Mouse (Mus musculus): ENCODE results near the gene Lag3. TPM values are rescaled to one million over a fixed set of nuclear protein-coding genes. Genes with fewer than 3 reads are reported as not detected.

Lag3 gene
- polyA plus RNA-seq, 1 experiment from 2014 or later, result 0.64 TPM

DNA sequence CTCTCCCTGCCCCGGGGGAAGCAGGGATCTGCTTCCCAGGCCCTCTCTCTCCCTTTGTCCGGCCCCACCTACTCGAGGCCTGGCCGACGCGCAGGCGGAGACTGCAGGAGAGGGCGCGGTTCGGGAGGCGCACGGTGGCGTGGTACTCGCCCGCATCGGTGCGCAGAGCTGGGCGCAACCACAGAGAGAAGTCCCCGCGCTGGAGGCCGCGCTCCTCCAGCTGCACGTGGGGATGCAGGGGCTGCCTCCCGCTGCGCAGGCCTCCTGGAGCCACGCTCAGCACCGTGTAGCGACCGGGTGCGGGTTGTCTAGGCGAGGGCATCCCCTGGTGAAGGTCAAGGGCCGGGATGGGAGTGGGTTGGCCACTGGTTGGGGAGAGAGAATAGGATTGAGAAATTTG lies 1.5 kb downstream of the Lag3 start:
- peaks cover 45% of the 10 kb centered on the region for H3K27me3 ChIP-seq (replicated peaks; ENCODE audit: control insufficient read depth, insufficient read depth, low read length)
- no peak for DNase-seq (ENCODE audit: low spot score)

DNA sequence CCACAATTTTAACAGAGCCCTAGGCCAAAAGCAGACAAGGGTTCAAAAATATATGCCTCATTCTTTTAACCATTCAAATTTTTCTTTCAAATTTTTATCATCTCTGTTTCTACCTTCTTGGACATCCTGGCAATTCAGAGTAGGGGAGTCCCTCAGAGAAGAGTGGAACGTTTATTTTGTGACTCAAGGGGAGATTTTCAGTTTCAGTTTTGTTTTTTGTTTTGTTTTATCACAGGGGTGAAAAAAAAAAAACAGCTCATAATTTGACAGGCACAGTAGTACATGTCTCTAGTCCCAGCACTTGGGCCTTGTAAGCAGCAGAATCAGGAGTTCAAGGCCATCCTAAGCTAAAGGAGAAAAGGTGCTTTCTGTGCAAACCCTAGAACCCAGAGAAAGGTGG lies 3.7 kb downstream of the Lag3 start:
- Histone ChIP-seq H3K4me3 (ENCODE audit: low read depth, low read length) (no peak overlapping the region), H3K4me2 (no peak overlapping the region), H3K36me3 (ENCODE audit: control insufficient read depth, insufficient read depth, low read length) (no peaks in the 10 kb centered on the region), H3K27ac (ENCODE audit: low read depth, low read length) (no peak overlapping the region), H3K9me3 (ENCODE audit: control insufficient read depth, low read length) (no peaks in the 10 kb centered on the region), H3K9ac (ENCODE audit: low read depth, low read length) (no peak overlapping the region), H3K4me1 (replicated peaks; ENCODE audit: control insufficient read depth, insufficient read depth, low read length) (peaks cover 12% of the 10 kb centered on the region; the same call in 1 of the 2 replicates), H3K27me3 (replicated peaks; ENCODE audit: control insufficient read depth, insufficient read depth, low read length) (peaks cover 37% of the 10 kb centered on the region)
- ATAC-seq (replicated peaks; ENCODE audit: low FRiP score) (no peak), DNase-seq (ENCODE audit: low spot score) (no peak)
- 72% methylated on average over 1 of the region's 1 CpGs for WGBS

More for the DNA sequence above, 1.5 kb downstream of the Lag3 start:
- peaks cover 12% of the 10 kb centered on the region for H3K4me1 ChIP-seq (replicated peaks; ENCODE audit: control insufficient read depth, insufficient read depth, low read length)
- H3K4me3 ChIP-seq (ENCODE audit: low read depth, low read length), result 0 out of 2 replicates have a peak overlapping the region, but pooled peaks have one; percentile 22
- peaks cover 2% of the 10 kb centered on the region; the same call in 1 of the 2 replicates for H3K36me3 ChIP-seq (ENCODE audit: control insufficient read depth, insufficient read depth, low read length)
- WGBS, result 6% methylated on average over 32 of the region's 32 CpGs
- H3K27ac ChIP-seq (ENCODE audit: low read depth, low read length), result no peak overlapping the region
- H3K9me3 ChIP-seq (ENCODE audit: control insufficient read depth, low read length), result no peaks in the 10 kb centered on the region
- ATAC-seq (replicated peaks; ENCODE audit: low FRiP score), result no peak
- H3K9ac ChIP-seq (ENCODE audit: low read depth, low read length), result no peak overlapping the region
- peak overlapping the region; percentile 54 for H3K4me2 ChIP-seq

DNA sequence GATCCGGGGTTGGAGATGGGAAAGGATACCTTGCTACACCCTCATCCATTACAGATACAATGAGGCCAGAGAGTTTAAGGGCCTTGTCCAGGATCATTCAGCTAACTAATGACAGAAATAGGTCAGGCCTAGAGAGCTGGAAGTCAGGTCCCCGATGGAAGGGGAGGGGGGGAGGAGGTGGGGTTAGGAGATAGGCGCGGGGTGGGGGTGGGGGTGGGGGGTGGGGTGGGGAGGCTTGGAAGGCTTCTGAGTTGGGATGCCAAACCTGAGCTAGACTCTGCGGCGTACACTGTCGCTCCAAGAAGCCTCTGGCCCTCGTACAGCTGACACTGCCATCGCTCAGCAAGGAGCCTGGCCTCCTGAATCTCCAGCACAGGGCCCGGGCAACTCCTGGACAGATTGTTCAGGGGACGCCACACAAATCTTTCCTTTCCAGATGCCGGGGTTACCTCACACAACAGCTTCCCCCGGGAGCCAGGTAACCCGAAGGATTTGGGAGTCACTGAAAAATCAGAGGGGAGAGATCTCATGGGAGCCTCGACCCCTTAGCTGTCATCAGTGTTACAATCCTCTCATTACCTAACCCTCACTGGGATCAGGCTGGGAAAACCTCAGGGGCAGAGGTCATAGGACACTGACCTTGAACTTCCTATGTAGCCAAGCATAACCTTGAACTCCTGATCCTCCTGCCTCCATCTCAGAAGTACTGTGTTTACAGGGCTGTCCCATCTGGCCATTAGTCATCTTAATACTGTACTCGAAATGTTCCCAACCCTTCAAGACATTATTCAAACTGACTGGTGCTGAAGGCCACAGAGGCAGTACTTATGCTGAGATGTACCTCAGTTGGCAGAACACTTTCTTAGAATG lies 6.3 kb downstream of the Lag3 start:
- WGBS, result 53% methylated on average over 13 of the region's 16 CpGs
- DNase-seq (ENCODE audit: low spot score) (no peak), ATAC-seq (replicated peaks; ENCODE audit: low FRiP score) (no peak)
- peak overlapping the region; percentile 78; the same call in 1 of the 2 replicates for H3K9ac ChIP-seq (ENCODE audit: low read depth, low read length)
- H3K36me3 ChIP-seq (ENCODE audit: control insufficient read depth, insufficient read depth, low read length), result no peaks in the 10 kb centered on the region
- H3K9me3 ChIP-seq (ENCODE audit: control insufficient read depth, low read length), result no peaks in the 10 kb centered on the region
- H3K27ac ChIP-seq (ENCODE audit: low read depth, low read length), result peak overlapping the region; percentile 86; the same call in 1 of the 2 replicates
- H3K4me3 ChIP-seq (ENCODE audit: low read depth, low read length), result no peak overlapping the region
- H3K4me2 ChIP-seq, result peak overlapping the region; percentile 98
- peaks cover 10% of the 10 kb centered on the region; the same call in 1 of the 2 replicates for H3K4me1 ChIP-seq (replicated peaks; ENCODE audit: control insufficient read depth, insufficient read depth, low read length)
- H3K27me3 ChIP-seq (replicated peaks; ENCODE audit: control insufficient read depth, insufficient read depth, low read length), result peaks cover 21% of the 10 kb centered on the region

DNA sequence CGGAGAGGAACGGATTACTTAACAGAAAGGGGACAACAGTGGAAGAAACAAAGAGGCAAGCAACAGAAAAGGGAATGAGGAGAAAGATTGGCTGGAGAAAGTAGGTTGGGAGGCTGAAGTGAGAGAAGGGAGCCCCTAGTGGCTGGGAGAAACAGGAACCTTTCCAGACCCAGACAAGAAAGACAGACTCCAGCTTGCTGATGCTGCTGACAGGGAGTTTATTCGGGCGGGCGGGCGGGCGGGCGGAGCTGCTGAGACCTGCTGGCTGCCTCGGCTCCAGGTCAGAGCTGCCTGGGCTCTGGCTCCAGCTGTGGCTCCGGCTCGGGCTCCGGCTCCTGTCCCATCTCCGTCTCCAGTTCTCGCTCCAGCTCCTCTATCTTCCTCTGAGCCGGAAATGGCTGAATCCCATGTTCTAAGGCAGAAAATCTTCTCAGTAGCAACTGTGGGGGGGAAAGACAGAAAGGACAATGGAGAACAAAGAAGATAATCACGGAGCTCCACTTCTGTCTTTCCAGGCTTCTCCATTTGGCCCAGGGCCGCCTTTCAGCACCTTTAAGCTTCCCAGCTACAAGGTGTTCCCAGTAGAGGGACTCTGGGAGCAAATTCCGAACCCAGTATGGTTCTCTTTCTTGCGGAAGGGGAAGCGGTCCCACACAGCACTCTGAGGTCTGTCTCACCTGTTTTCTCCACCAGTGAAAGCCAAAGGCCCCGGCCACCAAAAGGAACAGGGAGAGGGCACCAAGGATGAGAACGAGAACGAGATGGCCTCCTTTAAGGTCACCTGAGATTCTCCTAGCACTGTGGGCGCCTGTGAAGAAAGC lies 7.1 kb downstream of the Lag3 start:
- Histone ChIP-seq H3K9me3 (ENCODE audit: control insufficient read depth, low read length) (no peaks in the 10 kb centered on the region), H3K9ac (ENCODE audit: low read depth, low read length) (peak overlapping the region; percentile 78), H3K4me3 (ENCODE audit: low read depth, low read length) (peak overlapping the region; percentile 70), H3K4me2 (peak overlapping the region; percentile 98), H3K4me1 (replicated peaks; ENCODE audit: control insufficient read depth, insufficient read depth, low read length) (peaks cover 5% of the 10 kb centered on the region; the same call in 1 of the 2 replicates), H3K27ac (ENCODE audit: low read depth, low read length) (peak overlapping the region; percentile 86), H3K27me3 (replicated peaks; ENCODE audit: control insufficient read depth, insufficient read depth, low read length) (peaks cover 12% of the 10 kb centered on the region), H3K36me3 (ENCODE audit: control insufficient read depth, insufficient read depth, low read length) (no peaks in the 10 kb centered on the region)
- peak; percentile 62 for ATAC-seq (replicated peaks; ENCODE audit: low FRiP score)
- no peak for DNase-seq (ENCODE audit: low spot score)
- 17% methylated on average over 24 of the region's 24 CpGs for WGBS

DNA sequence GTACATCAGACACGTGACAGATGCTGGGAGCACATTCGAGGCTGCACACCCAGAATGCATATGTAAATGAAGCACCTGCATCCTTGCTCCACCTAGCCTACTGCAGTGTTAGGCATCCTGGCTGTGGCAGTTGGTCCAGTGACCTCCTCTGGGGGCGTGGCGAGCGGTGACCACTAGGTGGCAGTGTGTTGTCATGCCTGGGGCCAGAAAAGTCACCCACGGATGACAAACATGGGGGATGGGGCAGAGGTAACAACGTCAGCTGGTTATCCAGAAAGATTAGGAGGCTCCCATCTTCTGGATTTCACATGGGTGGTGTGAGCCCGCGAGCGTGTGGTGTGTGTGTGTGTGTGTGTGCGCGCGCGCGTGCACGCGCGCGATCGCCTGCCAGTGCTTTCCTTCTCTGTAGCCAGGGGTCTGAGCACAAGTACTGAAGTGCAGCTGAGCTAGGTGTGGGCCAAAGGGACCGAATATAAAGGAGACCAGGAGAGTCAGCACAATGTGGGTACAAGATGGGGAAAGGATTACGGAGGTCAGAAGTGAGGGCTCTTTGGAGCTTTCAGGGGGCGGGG lies 7.8 kb downstream of the Lag3 start:
- peak; percentile 89 for ATAC-seq (replicated peaks; ENCODE audit: low FRiP score)
- WGBS, result under 1% methylated on average over 23 of the region's 23 CpGs

DNA sequence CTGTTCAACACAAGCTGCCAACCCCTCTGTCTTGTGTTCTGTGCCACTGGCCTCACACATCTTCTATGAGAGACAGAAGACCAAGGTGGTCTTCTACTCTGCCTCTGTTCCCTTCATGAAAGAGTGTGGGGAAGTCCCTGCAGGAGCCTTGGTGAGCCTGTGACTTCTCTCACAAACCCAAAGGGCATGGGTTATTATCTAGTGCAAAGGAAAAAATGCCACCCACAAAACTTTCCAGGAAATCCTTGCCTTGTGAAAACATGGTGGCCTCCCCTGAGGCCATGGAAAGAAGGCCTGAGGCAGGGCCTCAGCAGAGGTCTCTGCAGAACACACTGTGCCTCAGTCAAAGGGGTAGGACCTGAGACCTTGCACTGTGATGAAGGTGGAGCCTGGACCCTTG lies 9.7 kb downstream of the Lag3 start:
- Histone ChIP-seq H3K36me3 (ENCODE audit: control insufficient read depth, insufficient read depth, low read length) (no peaks in the 10 kb centered on the region), H3K9me3 (ENCODE audit: control insufficient read depth, low read length) (no peaks in the 10 kb centered on the region), H3K27me3 (replicated peaks; ENCODE audit: control insufficient read depth, insufficient read depth, low read length) (no peaks in the 10 kb centered on the region), H3K9ac (ENCODE audit: low read depth, low read length) (no peak overlapping the region), H3K4me2 (no peak overlapping the region), H3K4me3 (ENCODE audit: low read depth, low read length) (no peak overlapping the region), H3K27ac (ENCODE audit: low read depth, low read length) (no peak overlapping the region), H3K4me1 (replicated peaks; ENCODE audit: control insufficient read depth, insufficient read depth, low read length) (peaks cover 5% of the 10 kb centered on the region; the same call in 1 of the 2 replicates)
- ATAC-seq (replicated peaks; ENCODE audit: low FRiP score) (no peak), DNase-seq (ENCODE audit: low spot score) (no peak)

More for the DNA sequence above, 7.8 kb downstream of the Lag3 start:
- Histone ChIP-seq H3K9ac (ENCODE audit: low read depth, low read length) (peak overlapping the region; percentile 78), H3K4me1 (replicated peaks; ENCODE audit: control insufficient read depth, insufficient read depth, low read length) (peaks cover 5% of the 10 kb centered on the region; the same call in 1 of the 2 replicates), H3K36me3 (ENCODE audit: control insufficient read depth, insufficient read depth, low read length) (no peaks in the 10 kb centered on the region), H3K27ac (ENCODE audit: low read depth, low read length) (peak overlapping the region; percentile 86), H3K27me3 (replicated peaks; ENCODE audit: control insufficient read depth, insufficient read depth, low read length) (peaks cover 5% of the 10 kb centered on the region), H3K9me3 (ENCODE audit: control insufficient read depth, low read length) (no peaks in the 10 kb centered on the region), H3K4me3 (ENCODE audit: low read depth, low read length) (peak overlapping the region; percentile 70), H3K4me2 (peak overlapping the region; percentile 98)
- peak; percentile 94 for DNase-seq (ENCODE audit: low spot score)

DNA sequence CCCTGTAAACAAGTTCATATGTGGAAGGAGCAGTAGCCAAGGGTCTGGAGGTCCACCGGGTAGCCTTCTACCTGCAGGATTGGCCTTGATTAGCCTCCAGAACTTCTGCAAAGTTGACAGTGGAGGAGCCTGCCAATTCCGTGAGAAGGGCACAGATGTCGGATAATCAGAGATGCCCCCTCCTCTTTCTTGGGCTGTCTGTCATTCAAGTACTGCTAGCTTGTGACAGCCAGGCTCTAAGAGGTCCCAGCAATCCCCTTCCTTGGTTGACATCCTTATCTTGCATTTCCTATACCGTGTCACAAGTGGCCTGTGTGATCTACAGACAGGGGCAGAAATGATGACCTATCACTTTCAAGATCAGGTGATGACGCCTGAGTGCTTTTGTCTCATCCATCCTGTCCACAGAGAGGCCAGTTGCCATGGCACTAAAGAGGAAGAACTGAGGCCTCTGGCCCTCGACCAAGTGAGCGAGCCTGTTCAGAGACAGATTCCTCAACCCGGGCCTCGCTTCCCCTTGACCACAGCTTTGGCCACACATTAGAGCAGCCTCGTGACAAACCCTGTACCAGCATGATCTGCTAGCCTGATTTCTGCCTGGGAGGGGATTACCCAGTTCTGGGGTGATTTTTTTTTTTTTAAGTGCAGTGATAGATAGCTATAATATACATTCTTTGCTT lies 10.6 kb downstream of the Lag3 start:
- WGBS, result 34% methylated on average over 10 of the region's 10 CpGs
- H3K9ac ChIP-seq (ENCODE audit: low read depth, low read length), result no peak overlapping the region
- DNase-seq (ENCODE audit: low spot score), result no peak
- H3K9me3 ChIP-seq (ENCODE audit: control insufficient read depth, low read length), result no peaks in the 10 kb centered on the region
- H3K4me2 ChIP-seq, result no peak overlapping the region
- peaks cover 5% of the 10 kb centered on the region; the same call in 1 of the 2 replicates for H3K4me1 ChIP-seq (replicated peaks; ENCODE audit: control insufficient read depth, insufficient read depth, low read length)
- no peaks in the 10 kb centered on the region for H3K27me3 ChIP-seq (replicated peaks; ENCODE audit: control insufficient read depth, insufficient read depth, low read length)
- no peak overlapping the region for H3K4me3 ChIP-seq (ENCODE audit: low read depth, low read length)
- no peak overlapping the region for H3K27ac ChIP-seq (ENCODE audit: low read depth, low read length)
- ATAC-seq (replicated peaks; ENCODE audit: low FRiP score), result no peak
- no peaks in the 10 kb centered on the region for H3K36me3 ChIP-seq (ENCODE audit: control insufficient read depth, insufficient read depth, low read length)

Measured in liver, embryonic 11.5 days (tissue).